Mouse (Mus musculus) embryonic facial prominence, embryonic 12.5 days (tissue): ENCODE data around the gene Med26. TPM values are rescaled to one million over a fixed set of nuclear protein-coding genes. Genes with fewer than 3 reads are reported as not detected.

ENCODE experiments used
- ATAC-seq: fragments of 200-750 bp; cut with Nextera tagmentation; 2 replicates; pipeline ENCODE4 v1.8.0; 2017; ENCODE audit not compliant: insufficient number of reproducible peaks, insufficient read depth, low FRiP score, low TSS enrichment
- H3K27ac ChIP-seq: fragments of 300-500 bp; sonication (generic); 2 replicates; pipeline ENCODE4 v1.5.1; 2016; ENCODE audit warnings: mild to moderate bottlenecking
- H3K27me3 ChIP-seq: fragments of 300-500 bp; sonication (generic); 2 replicates; pipeline ENCODE4 v1.6.1; 2016; ENCODE audit warnings: mild to moderate bottlenecking, moderate library complexity
- H3K36me3 ChIP-seq: fragments of 300-500 bp; sonication (generic); 2 replicates; pipeline ENCODE4 v1.6.1; 2016; ENCODE audit warnings: mild to moderate bottlenecking
- H3K4me1 ChIP-seq: fragments of 300-500 bp; sonication (generic); 2 replicates; pipeline ENCODE4 v1.6.1; 2016
- H3K4me2 ChIP-seq: fragments of 300-500 bp; sonication (generic); replicated peaks from 2 replicates; pipeline ENCODE4 v1.6.1; 2016; ENCODE audit warnings: mild to moderate bottlenecking, moderate library complexity
- H3K4me3 ChIP-seq: fragments of 300-500 bp; sonication (generic); 2 replicates; pipeline ENCODE4 v1.5.1; 2016; ENCODE audit warnings: mild to moderate bottlenecking
- H3K9ac ChIP-seq: fragments of 300-500 bp; sonication (generic); 2 replicates; pipeline ENCODE4 v1.6.1; 2016; ENCODE audit warnings: mild to moderate bottlenecking, moderate library complexity
- H3K9me3 ChIP-seq: fragments of 300-500 bp; sonication (generic); 2 replicates; pipeline ENCODE4 v1.6.1; 2016; ENCODE audit warnings: mild to moderate bottlenecking, moderate library complexity
- WGBS: fragments of 180-500 bp; shearing (Covaris S2); methylation state at CpG from one replicate; pipeline ENCODE4 v1.1.7; 2016; 5-methylcytosine and 5-hydroxymethylcytosine counted together
- polyA plus RNA-seq: library from polyadenylated mRNA; unstranded; fragments of >200 nt; fragmentation: Nextera tagmentation; extraction: Ambion mirVana; gene quantifications from 2 replicates; pipeline ENCODE4 v1.2.1, GENCODE M21; 2016

The Med26 gene
- polyA plus RNA-seq, result 22.3 and 23.4 TPM in 2 replicates

GRCm38 (mm10) chr8:72547802-72548643 is at the start of gene Med26:
TSS of gene Med26 (minus strand) at chr8:72548270.
- ATAC-seq, result peak; percentile 94
- Histone ChIP-seq H3K4me2 (peak within 1 kb of the TSS; percentile 72), H3K27ac (peak within 1 kb of the TSS; percentile 96), H3K36me3 (peaks cover 3% of the 10 kb centered on the region; the same call in 1 of the 2 replicates), H3K4me3 (peak within 1 kb of the TSS; percentile 96), H3K27me3 (no peaks in the 10 kb centered on the region), H3K4me1 (peaks cover 24% of the 10 kb centered on the region), H3K9me3 (no peaks in the 10 kb centered on the region), H3K9ac (peak within 1 kb of the TSS; percentile 98)
- WGBS, result 2% methylated on average over 75 of the region's 92 CpGs

- Histone ChIP-seq H3K4me3 (no peak overlapping the region), H3K4me1 (no peaks in the 10 kb centered on the region), H3K9ac (no peak overlapping the region), H3K4me2 (no peak overlapping the region), H3K27ac (no peak overlapping the region), H3K36me3 (no peaks in the 10 kb centered on the region; the same call in 1 of the 2 replicates), H3K9me3 (no peaks in the 10 kb centered on the region), H3K27me3 (no peaks in the 10 kb centered on the region)
- ATAC-seq, result no peak
- WGBS, result 55% methylated on average over 2 of the region's 2 CpGs
Observed at GRCm38 (mm10) chr8:72590198-72590597, 42.1 kb upstream of the Med26 start.

GRCm38 (mm10) chr8:72589286-72589685 is 41.2 kb upstream of the Med26 start:
- no peak for ATAC-seq
- no peaks in the 10 kb centered on the region for H3K4me1 ChIP-seq
- H3K9me3 ChIP-seq, result no peaks in the 10 kb centered on the region
- H3K9ac ChIP-seq, result no peak overlapping the region
- no peak overlapping the region for H3K4me2 ChIP-seq
- H3K27ac ChIP-seq, result no peak overlapping the region
- no peak overlapping the region for H3K4me3 ChIP-seq
- H3K27me3 ChIP-seq, result no peaks in the 10 kb centered on the region
- 64% methylated on average over 7 of the region's 7 CpGs for WGBS
- H3K36me3 ChIP-seq, result no peaks in the 10 kb centered on the region; the same call in 1 of the 2 replicates

GRCm38 (mm10) chr8:72588865-72589264 is 40.8 kb upstream of the Med26 start:
- H3K4me2 ChIP-seq, result no peak overlapping the region
- no peak overlapping the region for H3K4me3 ChIP-seq
- no peak overlapping the region for H3K9ac ChIP-seq
- no peak overlapping the region for H3K27ac ChIP-seq
- 90% methylated on average over 10 of the region's 10 CpGs for WGBS
- H3K36me3 ChIP-seq, result no peaks in the 10 kb centered on the region; the same call in 1 of the 2 replicates
- no peaks in the 10 kb centered on the region for H3K4me1 ChIP-seq
- H3K9me3 ChIP-seq, result no peaks in the 10 kb centered on the region
- ATAC-seq, result no peak
- H3K27me3 ChIP-seq, result no peaks in the 10 kb centered on the region

GRCm38 (mm10) chr8:72587806-72588205 is 39.7 kb upstream of the Med26 start:
- no peaks in the 10 kb centered on the region for H3K4me1 ChIP-seq

GRCm38 (mm10) chr8:72584390-72584789 is 36.3 kb upstream of the Med26 start:
- H3K4me2 ChIP-seq, result no peak overlapping the region
- no peak overlapping the region for H3K4me3 ChIP-seq
- no peaks in the 10 kb centered on the region for H3K27me3 ChIP-seq
- no peak overlapping the region for H3K27ac ChIP-seq
- ATAC-seq, result no peak
- H3K9me3 ChIP-seq, result no peaks in the 10 kb centered on the region
- no peaks in the 10 kb centered on the region; the same call in 1 of the 2 replicates for H3K36me3 ChIP-seq
- WGBS, result 77% methylated on average over 6 of the region's 6 CpGs
- no peak overlapping the region for H3K9ac ChIP-seq
- H3K4me1 ChIP-seq, result no peaks in the 10 kb centered on the region

More at GRCm38 (mm10) chr8:72587806-72588205, 39.7 kb upstream of the Med26 start:
- Histone ChIP-seq H3K27me3 (no peaks in the 10 kb centered on the region), H3K36me3 (no peaks in the 10 kb centered on the region; the same call in 1 of the 2 replicates), H3K4me3 (no peak overlapping the region), H3K9ac (no peak overlapping the region), H3K27ac (no peak overlapping the region), H3K9me3 (no peaks in the 10 kb centered on the region), H3K4me2 (no peak overlapping the region)
- 71% methylated on average over 6 of the region's 6 CpGs for WGBS
- no peak for ATAC-seq

- H3K27ac ChIP-seq, result no peak overlapping the region
- ATAC-seq, result no peak
- 84% methylated on average over 7 of the region's 7 CpGs for WGBS
- H3K4me1 ChIP-seq, result no peaks in the 10 kb centered on the region
- H3K4me2 ChIP-seq, result no peak overlapping the region
- H3K9ac ChIP-seq, result no peak overlapping the region
- H3K9me3 ChIP-seq, result no peaks in the 10 kb centered on the region
- no peak overlapping the region for H3K4me3 ChIP-seq
- no peaks in the 10 kb centered on the region; the same call in 1 of the 2 replicates for H3K36me3 ChIP-seq
- H3K27me3 ChIP-seq, result no peaks in the 10 kb centered on the region
Observed at GRCm38 (mm10) chr8:72583056-72583771, 35.1 kb upstream of the Med26 start.

- Histone ChIP-seq H3K4me2 (no peak overlapping the region), H3K27ac (no peak overlapping the region), H3K27me3 (no peaks in the 10 kb centered on the region), H3K9me3 (no peaks in the 10 kb centered on the region), H3K4me3 (no peak overlapping the region), H3K4me1 (no peaks in the 10 kb centered on the region), H3K36me3 (no peaks in the 10 kb centered on the region), H3K9ac (no peak overlapping the region)
- no peak for ATAC-seq
- WGBS, result 71% methylated on average over 9 of the region's 9 CpGs
Observed at GRCm38 (mm10) chr8:72579374-72579773, 31.3 kb upstream of the Med26 start.

- Histone ChIP-seq H3K9ac (no peak overlapping the region), H3K4me1 (no peaks in the 10 kb centered on the region), H3K27me3 (no peaks in the 10 kb centered on the region), H3K9me3 (no peaks in the 10 kb centered on the region), H3K27ac (no peak overlapping the region), H3K4me3 (no peak overlapping the region), H3K4me2 (no peak overlapping the region), H3K36me3 (no peaks in the 10 kb centered on the region)
- 73% methylated on average over 1 of the region's 1 CpGs for WGBS
- no peak for ATAC-seq
Observed at GRCm38 (mm10) chr8:72577941-72578340, 29.9 kb upstream of the Med26 start.

GRCm38 (mm10) chr8:72577266-72577665 is 29.2 kb upstream of the Med26 start:
- 80% methylated on average over 3 of the region's 3 CpGs for whole genome bisulfite sequencing

GRCm38 (mm10) chr8:72575915-72576314 is 27.8 kb upstream of the Med26 start:
- H3K27me3 ChIP-seq, result no peaks in the 10 kb centered on the region
- H3K4me1 ChIP-seq, result peaks cover 7% of the 10 kb centered on the region; the same call in 1 of the 2 replicates
- no peaks in the 10 kb centered on the region for H3K9me3 ChIP-seq
- H3K36me3 ChIP-seq, result no peaks in the 10 kb centered on the region
- H3K4me3 ChIP-seq, result no peak overlapping the region
- H3K4me2 ChIP-seq, result no peak overlapping the region
- H3K9ac ChIP-seq, result no peak overlapping the region
- ATAC-seq, result no peak
- 95% methylated on average over 6 of the region's 6 CpGs for WGBS
- no peak overlapping the region for H3K27ac ChIP-seq

More at GRCm38 (mm10) chr8:72577266-72577665, 29.2 kb upstream of the Med26 start:
- no peak overlapping the region for H3K9ac ChIP-seq
- ATAC-seq, result no peak
- H3K9me3 ChIP-seq, result no peaks in the 10 kb centered on the region
- no peak overlapping the region for H3K4me2 ChIP-seq
- H3K27me3 ChIP-seq, result no peaks in the 10 kb centered on the region
- H3K4me3 ChIP-seq, result no peak overlapping the region
- no peak overlapping the region for H3K27ac ChIP-seq
- H3K36me3 ChIP-seq, result no peaks in the 10 kb centered on the region
- H3K4me1 ChIP-seq, result peaks cover 7% of the 10 kb centered on the region; the same call in 1 of the 2 replicates
